Mouse (Mus musculus) spleen, adult 12 weeks (tissue): Measurements from ENCODE around the gene Plau.

Experiments
- DNase-seq: peaks from one replicate; pipeline ENCODE4 v3.0.0; 2022; ENCODE audit warnings: low spot score

Plau gene

GRCm38 (mm10) chr14:20806116-20806840 lies 30.2 kb upstream of the Plau start:
- DNase-seq: no peak

GRCm38 (mm10) chr14:20809349-20809748 lies 27.1 kb upstream of the Plau start:
- no peak for DNase-seq

DNA sequence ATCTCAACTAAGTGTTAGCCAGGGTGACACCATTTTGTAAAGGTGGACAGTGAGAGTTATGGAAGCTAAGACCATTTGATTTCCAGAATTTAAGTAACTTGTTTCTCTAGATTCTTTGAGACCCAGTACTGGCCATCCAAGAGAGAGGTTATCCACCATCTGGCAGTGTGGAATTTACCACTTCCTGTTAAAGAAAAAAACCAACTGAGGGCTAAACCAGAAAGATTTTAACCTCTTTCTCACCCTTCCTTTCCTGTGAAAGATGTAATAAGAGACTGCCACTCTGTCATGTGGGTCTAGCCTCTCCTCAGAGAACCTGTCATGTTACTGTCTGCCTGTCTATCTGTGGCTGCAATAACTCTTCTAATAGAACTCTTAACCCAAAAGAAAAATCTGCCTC lies 26.6 kb upstream of the Plau start:
- no peak for DNase-seq

DNA sequence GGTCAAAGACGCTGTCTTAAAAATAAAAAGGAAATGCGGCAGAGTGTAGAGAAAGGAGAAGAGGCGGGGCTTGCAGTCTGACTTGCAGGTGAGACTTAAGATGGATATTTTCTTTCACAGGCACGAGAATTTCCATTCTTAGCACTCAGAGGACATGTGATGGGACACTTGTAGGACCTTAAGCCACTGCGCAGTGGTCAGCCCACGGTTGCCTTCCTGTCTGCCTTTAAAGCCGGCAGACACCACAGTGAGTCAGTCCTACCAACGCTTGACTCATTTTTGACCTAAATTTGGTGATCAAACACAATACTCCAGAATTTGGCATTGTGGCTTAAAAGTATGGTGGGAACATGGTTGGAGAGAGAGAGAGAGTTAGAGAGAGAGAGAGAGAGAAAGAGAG lies 25.2 kb upstream of the Plau start:
- DNase-seq: no peak

DNA sequence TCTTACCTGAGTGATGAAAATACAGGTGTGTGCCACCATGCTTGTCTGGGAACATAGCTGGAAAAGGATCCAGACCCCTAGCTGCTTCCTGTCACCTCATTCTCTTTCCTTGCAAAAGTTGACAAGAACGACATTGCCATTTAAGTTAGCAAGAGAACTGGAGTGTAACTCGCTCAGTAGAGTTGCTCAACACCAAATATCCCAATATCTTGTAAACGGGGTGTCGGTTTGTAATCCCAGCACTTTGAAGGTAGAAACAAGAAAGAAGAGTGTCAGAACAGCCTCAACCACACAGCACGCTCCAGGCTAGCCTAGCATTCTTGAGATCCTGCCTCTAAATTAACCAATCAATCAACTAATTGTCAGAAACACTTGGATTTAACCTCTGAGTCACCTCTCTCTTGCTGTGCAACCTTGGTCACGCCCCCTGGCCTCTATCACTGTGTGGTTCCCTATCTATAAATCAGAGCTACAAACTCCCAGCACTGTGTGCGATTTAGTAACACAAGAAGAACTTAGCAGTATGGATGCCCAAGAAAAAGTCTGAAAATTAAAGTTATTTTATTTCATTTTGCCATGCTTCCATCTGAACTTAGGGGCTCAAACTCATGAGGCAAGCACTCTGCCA lies 24.6 kb upstream of the Plau start:
- DNase-seq: no peak

DNA sequence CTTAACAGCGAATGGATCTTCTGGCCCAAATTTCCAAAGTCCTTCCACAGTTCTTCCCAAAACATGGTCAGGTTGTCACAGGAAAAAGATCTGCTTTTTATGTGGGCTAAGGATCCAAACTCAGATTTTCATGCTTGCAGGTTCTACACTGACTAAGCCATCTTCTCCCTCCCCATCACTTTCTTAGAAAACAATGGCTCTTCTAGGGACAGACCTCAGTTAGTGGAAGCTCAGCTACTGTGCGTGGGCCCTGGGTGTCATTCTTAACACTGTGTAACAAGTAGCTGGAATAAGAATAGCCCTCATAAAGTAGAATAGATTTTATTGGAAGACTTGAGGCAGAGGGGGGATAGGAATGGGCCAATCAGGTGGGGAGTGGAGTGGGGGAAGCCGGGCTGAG lies 21.0 kb upstream of the Plau start:
- no peak for DNase-seq

DNA sequence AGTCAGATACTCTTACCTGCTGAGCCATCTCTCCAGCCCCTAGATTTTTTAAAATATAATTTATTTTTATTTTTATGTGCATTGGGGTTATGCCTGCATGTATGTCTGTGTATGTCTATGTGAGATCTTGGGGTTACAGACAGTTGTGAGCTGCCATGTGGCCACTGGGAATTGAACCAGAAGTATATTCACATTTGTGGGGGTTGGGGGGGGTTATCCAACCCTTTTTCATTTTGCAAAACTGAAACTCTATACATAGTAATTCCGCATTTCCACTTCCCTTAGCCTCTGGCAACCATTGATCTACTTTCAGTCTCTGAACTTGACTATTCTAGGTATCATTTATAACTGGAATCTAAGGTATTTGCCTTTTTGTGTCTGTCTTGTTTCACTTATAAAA lies 11.9 kb upstream of the Plau start:
- DNase-seq: no peak

- no peak for DNase-seq
These were observed 10.9 kb upstream of the Plau start for GRCm38 (mm10) chr14:20825516-20825915.

DNA sequence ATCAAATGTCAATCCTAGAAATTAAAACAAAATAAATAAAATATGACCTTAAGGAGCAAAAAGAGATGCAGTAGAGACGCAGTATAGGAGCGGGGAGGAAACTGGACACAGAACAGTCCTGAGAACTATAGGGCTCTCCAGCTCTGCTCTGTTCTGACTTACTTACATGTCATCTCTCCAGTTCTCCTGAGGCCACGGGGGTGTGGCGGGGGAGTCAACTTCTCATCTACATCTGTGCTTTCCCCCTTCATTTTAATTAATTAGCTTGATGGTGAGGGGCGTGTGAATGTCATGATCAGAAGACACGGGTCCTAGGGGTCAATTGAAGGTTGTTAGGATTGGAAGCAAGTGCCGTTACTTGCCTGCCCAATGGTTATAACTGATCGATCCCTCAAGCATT lies 9.4 kb upstream of the Plau start:
- DNase-seq: no peak

DNA sequence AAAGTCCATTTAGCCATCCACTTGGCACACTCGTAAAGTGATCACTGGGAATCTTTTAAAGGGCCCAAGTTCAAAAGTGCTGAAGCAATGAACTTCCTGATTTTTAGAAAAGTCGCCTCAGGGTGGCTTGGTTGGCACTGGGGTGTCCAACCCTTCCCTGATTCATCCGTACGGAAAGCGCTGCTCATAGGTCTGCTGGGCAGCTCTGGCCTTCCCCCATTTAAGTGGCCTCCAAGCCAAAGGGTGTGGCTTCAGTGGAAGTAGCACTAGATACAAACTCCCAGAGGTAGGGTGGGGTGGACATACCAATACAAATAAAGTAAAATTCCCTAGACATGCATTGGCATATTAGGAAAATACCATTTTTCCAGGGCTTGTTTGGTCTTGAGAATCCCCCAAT lies 9.0 kb upstream of the Plau start:
- DNase-seq: no peak

GRCm38 (mm10) chr14:20828524-20828923 lies 7.9 kb upstream of the Plau start:
- no peak for DNase-seq

DNA sequence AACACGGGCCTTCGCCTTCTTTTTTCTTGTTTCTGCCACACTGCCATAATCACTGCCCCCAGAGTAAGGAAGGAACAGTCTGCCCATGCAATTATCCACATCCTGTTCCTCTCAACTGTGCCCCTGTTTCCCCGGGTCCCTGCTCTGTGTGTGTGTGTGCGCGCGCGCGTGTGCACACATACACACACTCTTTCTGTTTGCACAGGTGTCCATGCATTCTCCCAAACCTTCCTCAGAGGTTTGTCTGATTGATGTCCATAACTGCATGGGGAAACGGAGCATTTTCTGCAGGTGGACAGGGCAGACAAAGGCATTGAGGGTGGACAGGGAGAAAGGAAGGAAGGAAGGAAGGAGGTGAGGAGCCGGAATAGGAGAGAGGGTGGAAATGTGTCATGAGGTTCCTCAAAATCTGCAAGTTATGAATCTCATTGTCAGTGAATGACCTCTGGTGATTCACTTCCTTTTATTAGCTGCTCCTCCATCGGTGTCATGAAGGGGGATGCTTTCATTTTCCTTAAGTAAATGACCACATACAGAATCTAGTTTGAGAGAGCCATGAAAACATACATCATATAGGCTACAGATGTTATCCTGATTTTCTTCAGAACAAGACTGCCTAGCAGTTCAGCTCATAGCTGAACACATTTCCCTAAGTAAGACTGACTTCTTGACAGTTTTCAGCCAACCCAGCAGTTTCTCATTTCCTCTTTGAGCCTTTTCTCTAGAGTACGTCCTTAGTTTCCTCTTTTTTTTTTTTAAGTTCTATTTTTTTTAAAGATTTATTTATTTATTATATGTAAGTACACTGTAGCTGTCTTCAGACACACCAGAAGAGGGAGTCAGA lies 6.7 kb upstream of the Plau start:
- DNase-seq: no peak

DNA sequence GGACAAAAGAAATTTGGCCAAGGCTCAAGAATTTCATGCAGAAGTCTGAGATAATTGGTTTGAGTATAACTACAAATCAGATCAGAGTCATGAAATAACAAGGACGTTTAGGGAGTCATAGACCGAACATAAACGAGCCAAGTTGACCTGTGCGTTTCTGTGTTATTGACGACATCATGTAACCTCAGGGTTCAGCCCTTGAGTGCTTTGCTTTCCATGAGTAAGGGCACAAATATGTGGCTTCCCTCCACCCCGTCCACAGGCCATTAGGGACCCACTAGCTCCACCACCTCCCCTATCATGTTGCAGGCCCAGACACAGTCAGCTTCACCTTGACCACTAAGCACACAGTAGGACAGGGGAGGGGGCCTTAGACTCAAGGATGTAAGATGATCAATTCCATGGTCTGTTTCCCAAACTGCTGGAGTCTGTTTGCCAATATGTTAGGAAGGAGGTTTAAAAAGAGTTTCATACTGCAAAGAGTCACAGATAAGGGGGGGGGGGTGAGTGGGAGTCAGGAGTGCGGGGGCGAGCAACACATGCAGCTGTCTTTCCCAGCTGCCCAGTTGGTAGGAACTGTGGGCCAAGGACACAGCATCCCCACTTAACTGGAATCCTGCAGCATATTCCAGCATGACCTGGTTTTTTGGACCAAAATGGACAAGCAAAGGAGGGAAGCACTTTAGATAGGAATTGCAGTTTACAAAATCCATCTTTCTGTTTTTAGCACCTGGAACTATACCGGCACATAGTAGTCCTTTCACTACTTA lies 5.1 kb upstream of the Plau start:
- DNase-seq: no peak

DNA sequence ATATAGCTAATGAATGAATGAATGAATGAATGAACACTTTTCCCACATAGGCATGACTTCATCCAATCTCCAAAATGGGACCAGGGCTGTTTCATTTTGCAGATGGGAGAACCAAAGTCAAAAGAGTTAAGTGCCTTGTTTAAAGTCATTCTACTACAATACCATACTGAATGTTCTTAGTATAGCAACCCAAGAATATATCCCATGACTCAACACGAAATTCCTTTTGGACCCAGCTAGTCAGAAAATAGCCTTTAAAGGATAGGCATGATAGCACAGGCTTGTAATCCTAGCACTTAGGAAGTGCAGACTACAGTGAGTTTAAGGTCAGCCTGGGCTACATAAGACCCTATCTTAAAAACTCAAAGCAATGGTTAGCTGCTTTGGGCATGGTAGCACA lies 4.5 kb upstream of the Plau start:
- no peak for DNase-seq

DNA sequence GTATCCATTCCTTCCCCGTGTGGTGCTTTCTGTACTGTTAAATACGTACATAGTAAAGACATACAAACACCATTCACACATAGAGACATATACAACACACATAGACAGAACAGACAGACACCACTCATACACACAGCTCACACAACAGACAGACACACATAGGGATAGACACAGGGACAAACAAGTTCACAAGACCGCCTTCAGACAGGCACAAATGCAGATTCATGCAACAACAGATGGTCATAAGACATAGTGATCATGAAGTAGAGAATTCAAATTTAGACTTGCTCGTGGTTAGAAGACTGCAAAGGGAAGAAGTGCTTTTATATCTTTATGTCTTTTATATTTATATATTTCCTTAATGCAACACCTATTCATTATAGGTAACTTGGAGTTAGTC lies 2.9 kb upstream of the Plau start:
- DNase-seq: no peak

GRCm38 (mm10) chr14:20834136-20834535 lies 2.3 kb upstream of the Plau start:
- DNase-seq: no peak

DNA sequence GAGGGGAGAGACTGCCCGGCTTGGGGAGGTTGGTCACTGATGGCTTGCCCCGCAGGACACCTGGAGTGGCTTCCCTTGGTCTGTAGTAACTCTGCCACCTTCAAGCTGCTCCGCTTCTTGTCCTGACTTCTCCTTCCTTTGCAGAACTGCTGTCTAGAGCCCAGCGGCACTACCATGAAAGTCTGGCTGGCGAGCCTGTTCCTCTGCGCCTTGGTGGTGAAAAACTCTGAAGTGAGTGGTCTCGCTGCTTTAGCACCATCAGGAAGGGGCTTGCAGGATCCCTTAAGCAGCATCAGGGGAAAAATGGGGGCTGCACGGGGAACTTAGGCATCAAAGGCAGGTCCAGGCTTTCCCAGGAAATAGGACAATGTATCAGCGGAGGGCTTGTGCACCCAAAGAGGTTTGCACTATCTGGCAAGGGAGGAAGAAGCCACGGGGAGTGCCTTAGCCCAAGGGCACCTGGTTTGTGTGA lies 481 bp downstream of the Plau start:
- DNase-seq: no peak

DNA sequence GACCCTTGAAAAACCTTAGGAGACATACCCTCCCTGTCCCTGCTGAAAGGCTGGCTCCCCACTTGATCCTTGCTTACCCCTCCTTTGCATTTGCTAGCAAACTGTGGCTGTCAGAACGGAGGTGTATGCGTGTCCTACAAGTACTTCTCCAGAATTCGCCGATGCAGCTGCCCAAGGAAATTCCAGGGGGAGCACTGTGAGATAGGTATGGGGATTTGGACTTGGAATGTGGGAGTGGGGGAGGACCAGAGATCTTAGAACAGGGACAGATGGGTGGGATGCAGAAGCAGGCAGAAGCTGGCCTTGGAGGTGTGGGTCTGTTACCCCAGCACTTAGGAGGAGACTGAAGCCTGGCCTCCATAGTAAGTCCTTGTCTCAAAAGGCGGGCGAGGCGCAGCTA lies 1.2 kb downstream of the Plau start:
- no peak for DNase-seq

- DNase-seq: no peak
These were observed 5.1 kb downstream of the Plau start for GRCm38 (mm10) chr14:20841526-20841925.

- no peak for DNase-seq
These were observed 6.2 kb downstream of the Plau start for GRCm38 (mm10) chr14:20842629-20843028.

DNA sequence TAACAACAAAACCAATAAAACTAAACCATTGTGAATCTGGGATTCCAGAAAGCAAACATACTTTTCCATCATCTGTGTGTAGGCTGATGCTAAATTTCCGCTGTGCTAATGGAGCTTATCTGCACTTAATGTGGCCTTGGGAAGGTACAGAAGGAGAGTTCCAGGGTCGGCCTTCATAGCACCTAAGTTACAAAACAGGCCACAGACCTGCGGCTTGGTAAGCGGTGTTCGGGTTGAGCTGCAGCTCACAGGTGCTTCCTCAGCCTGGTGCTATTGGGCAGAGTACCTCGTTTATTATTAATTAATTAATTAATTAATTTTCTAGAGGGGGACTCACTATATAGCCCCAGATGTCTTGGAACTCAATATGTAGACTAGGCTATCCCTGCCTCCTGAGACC lies 7.7 kb downstream of the Plau start:
- no peak for DNase-seq
